Mouse (Mus musculus): ENCODE measurements at regions not wholly inside any gene's neighbourhood (a gene's known extent, or its start where the extent isn't known, plus 50 kb on each side); places are given as distances from the start of the nearest gene placed in this dataset.
A peak's percentile ranks its signal among the peaks of the same experiment; 100 is the strongest.
"Not testable (repeated sequence)": the region's sequence is repeated elsewhere in the genome, so short reads cannot be mapped to it uniquely, and the experiment has no call there.

- H3K4me1 ChIP-seq (ENCODE audit: control insufficient read depth, insufficient read depth, low read length) = peaks cover 2% of the 10 kb centered on the region; the same call in 1 of the 2 replicates
- H3K27ac ChIP-seq (ENCODE audit: insufficient read depth, low read length) = no peak overlapping the region
- no peak overlapping the region for H3K4me3 ChIP-seq (ENCODE audit: insufficient read depth, low read length)
- TF ChIP-seq POLR2A (IDR thresholded peaks at IDR 0.05; ENCODE audit: extremely low read depth, insufficient read depth, low read length) (no peak), CTCF (IDR thresholded peaks at IDR 0.05; ENCODE audit: extremely low read depth, insufficient read depth, low read length) (no peak)
Measured at GRCm38 (mm10) chr8:37048912-37049692, 55.7 kb downstream of the AI429214 start.

DNA sequence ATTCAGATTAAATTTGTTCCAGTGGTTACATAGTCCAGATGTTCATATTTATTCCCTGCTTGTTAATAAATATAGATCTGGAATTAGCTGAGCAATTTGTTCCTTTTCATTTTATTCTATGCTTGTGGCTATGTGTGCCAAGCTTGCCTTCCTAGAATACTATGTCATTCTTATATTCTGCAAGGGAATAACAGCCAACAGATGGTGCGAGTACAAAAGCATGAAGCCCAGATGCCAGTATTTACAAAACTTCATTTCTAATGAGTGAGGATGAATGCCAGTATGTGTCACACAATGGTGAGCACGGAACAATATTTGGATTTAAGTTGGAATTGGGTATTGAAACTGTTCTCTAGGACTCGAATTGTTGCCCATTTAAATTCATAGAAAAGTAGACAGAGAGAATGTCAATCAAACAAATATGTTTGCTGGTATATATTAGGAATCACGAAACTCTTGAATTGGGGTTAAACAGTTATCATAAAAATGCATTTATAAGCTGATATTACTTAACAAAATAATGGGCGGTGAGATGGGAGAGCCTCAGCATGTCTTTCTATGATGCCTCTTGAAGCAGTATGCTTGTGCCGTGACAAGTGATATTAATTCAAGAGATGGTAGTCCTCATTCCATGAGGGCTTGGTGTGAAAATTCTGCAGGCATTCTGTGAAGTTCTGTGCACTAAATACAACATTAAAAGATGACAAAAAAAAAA is 56.7 kb downstream of the AI429214 start:
- H3K27ac ChIP-seq (ENCODE audit: insufficient read depth, low read length) = no peak overlapping the region
- no peak overlapping the region for H3K4me3 ChIP-seq (ENCODE audit: insufficient read depth, low read length)
- H3K4me1 ChIP-seq (ENCODE audit: control insufficient read depth, insufficient read depth, low read length) = peaks cover 2% of the 10 kb centered on the region; the same call in 1 of the 2 replicates
- no peak for TF ChIP-seq CTCF (IDR thresholded peaks at IDR 0.05; ENCODE audit: extremely low read depth, insufficient read depth, low read length)
- TF ChIP-seq POLR2A (IDR thresholded peaks at IDR 0.05; ENCODE audit: extremely low read depth, insufficient read depth, low read length) = no peak

GRCm38 (mm10) chr8:37050684-37051028 is 57.3 kb downstream of the AI429214 start:
- Histone ChIP-seq H3K4me3 (ENCODE audit: insufficient read depth, low read length) (no peak overlapping the region), H3K27ac (ENCODE audit: insufficient read depth, low read length) (no peak overlapping the region), H3K4me1 (ENCODE audit: control insufficient read depth, insufficient read depth, low read length) (peaks cover 2% of the 10 kb centered on the region; the same call in 1 of the 2 replicates)
- TF ChIP-seq CTCF (IDR thresholded peaks at IDR 0.05; ENCODE audit: extremely low read depth, insufficient read depth, low read length) (no peak), POLR2A (IDR thresholded peaks at IDR 0.05; ENCODE audit: extremely low read depth, insufficient read depth, low read length) (no peak)

- Histone ChIP-seq H3K4me3 (ENCODE audit: insufficient read depth, low read length) (no peak overlapping the region), H3K4me1 (ENCODE audit: control insufficient read depth, insufficient read depth, low read length) (no peaks in the 10 kb centered on the region), H3K27ac (ENCODE audit: insufficient read depth, low read length) (no peak overlapping the region)
- TF ChIP-seq POLR2A (IDR thresholded peaks at IDR 0.05; ENCODE audit: extremely low read depth, insufficient read depth, low read length) (no peak), CTCF (IDR thresholded peaks at IDR 0.05; ENCODE audit: extremely low read depth, insufficient read depth, low read length) (no peak)
Measured at GRCm38 (mm10) chr8:37056376-37056775, 63.0 kb downstream of the AI429214 start.

GRCm38 (mm10) chr8:37058390-37058789 is 65.0 kb downstream of the AI429214 start:
- Histone ChIP-seq H3K4me1 (ENCODE audit: control insufficient read depth, insufficient read depth, low read length) (no peaks in the 10 kb centered on the region), H3K4me3 (ENCODE audit: insufficient read depth, low read length) (no peak overlapping the region), H3K27ac (ENCODE audit: insufficient read depth, low read length) (no peak overlapping the region)
- TF ChIP-seq POLR2A (IDR thresholded peaks at IDR 0.05; ENCODE audit: extremely low read depth, insufficient read depth, low read length) = no peak
- no peak for TF ChIP-seq CTCF (IDR thresholded peaks at IDR 0.05; ENCODE audit: extremely low read depth, insufficient read depth, low read length)

GRCm38 (mm10) chr8:37062012-37062944 is 68.9 kb downstream of the AI429214 start:
- Histone ChIP-seq H3K4me1 (ENCODE audit: control insufficient read depth, insufficient read depth, low read length) (no peaks in the 10 kb centered on the region), H3K4me3 (ENCODE audit: insufficient read depth, low read length) (no peak overlapping the region), H3K27ac (ENCODE audit: insufficient read depth, low read length) (no peak overlapping the region)
- TF ChIP-seq CTCF (IDR thresholded peaks at IDR 0.05; ENCODE audit: extremely low read depth, insufficient read depth, low read length) (peak; percentile 98), POLR2A (IDR thresholded peaks at IDR 0.05; ENCODE audit: extremely low read depth, insufficient read depth, low read length) (no peak)

- TF ChIP-seq CTCF (IDR thresholded peaks at IDR 0.05; ENCODE audit: extremely low read depth, insufficient read depth, low read length) (peak; percentile 90), POLR2A (IDR thresholded peaks at IDR 0.05; ENCODE audit: extremely low read depth, insufficient read depth, low read length) (no peak)
- Histone ChIP-seq H3K4me3 (ENCODE audit: insufficient read depth, low read length) (no peak overlapping the region), H3K4me1 (ENCODE audit: control insufficient read depth, insufficient read depth, low read length) (no peaks in the 10 kb centered on the region), H3K27ac (ENCODE audit: insufficient read depth, low read length) (no peak overlapping the region)
Measured at GRCm38 (mm10) chr8:37063764-37064331, 70.4 kb downstream of the AI429214 start.

GRCm38 (mm10) chr8:37072905-37073304 is 79.5 kb downstream of the AI429214 start:
- TF ChIP-seq CTCF (IDR thresholded peaks at IDR 0.05; ENCODE audit: extremely low read depth, insufficient read depth, low read length) (peak; percentile 19; the same call in 1 of the 2 replicates), POLR2A (IDR thresholded peaks at IDR 0.05; ENCODE audit: extremely low read depth, insufficient read depth, low read length) (no peak)
- H3K4me3 ChIP-seq (ENCODE audit: insufficient read depth, low read length) = no peak overlapping the region
- no peak overlapping the region for H3K27ac ChIP-seq (ENCODE audit: insufficient read depth, low read length)
- H3K4me1 ChIP-seq (ENCODE audit: control insufficient read depth, insufficient read depth, low read length) = no peaks in the 10 kb centered on the region

DNA sequence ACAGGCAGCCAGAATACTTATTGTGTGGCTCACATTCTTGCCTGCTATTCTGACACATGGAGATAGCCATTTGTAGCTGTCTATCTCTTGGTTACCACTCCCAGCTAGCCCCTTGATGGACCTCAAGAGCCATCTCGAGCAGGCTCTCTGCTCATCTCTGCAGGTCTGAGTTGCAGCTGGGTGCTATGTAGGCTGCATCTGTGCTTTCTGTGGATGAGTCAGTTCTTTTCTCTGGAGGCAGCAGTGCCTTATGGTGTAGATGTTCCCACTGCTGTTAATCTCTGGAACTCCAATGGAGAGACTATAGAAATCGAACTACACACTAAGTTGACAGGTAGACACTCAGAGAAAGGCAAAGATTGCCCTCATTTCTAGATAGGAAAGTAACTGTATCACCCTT is 106.3 kb downstream of the AI429214 start:
- Histone ChIP-seq H3K4me3 (ENCODE audit: insufficient read depth, low read length) (no peak overlapping the region), H3K27ac (ENCODE audit: insufficient read depth, low read length) (no peak overlapping the region), H3K4me1 (ENCODE audit: control insufficient read depth, insufficient read depth, low read length) (no peaks in the 10 kb centered on the region)
- no peak for TF ChIP-seq POLR2A (IDR thresholded peaks at IDR 0.05; ENCODE audit: extremely low read depth, insufficient read depth, low read length)
- TF ChIP-seq CTCF (IDR thresholded peaks at IDR 0.05; ENCODE audit: extremely low read depth, insufficient read depth, low read length) = no peak

DNA sequence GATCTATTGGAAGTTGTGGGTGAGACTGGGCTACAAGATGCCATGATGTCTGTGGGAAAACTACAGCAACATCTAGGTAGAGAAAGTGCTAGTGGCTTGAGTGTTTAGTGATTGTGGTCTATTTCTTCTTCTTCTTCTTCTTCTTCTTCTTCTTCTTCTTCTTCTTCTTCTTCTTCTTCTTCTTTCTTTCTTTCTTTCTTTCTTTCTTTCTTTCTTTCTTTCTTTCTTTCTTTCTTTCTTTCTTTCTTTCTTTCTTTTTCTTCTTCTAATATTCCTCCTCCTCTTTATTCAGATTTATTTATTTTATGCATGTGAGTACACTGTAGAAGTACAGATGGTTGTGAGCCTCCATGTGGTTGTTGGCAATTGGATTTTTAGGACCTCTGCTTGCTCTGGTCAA is 119.0 kb downstream of the AI429214 start:
- H3K27ac ChIP-seq (ENCODE audit: insufficient read depth, low read length); H3K4me3 ChIP-seq (ENCODE audit: insufficient read depth, low read length): not testable (repeated sequence)

More for the DNA sequence above, 119.0 kb downstream of the AI429214 start:
- H3K4me1 ChIP-seq (ENCODE audit: control insufficient read depth, insufficient read depth, low read length) = not testable (repeated sequence)

All from cortical plate, adult 2 months (tissue).